Mouse (Mus musculus) midbrain, embryonic 14.5 days (tissue): ENCODE results near the gene Gm27027. TPM values are rescaled to one million over a fixed set of nuclear protein-coding genes. Genes with fewer than 3 reads are reported as not detected.

Experiments
- ATAC-seq: fragments of 200-750 bp; cut with Nextera tagmentation; 2 replicates; pipeline ENCODE4 v1.8.0; 2017; ENCODE audit warnings: moderate number of reproducible peaks, moderate library complexity; ENCODE audit not compliant: low FRiP score, low TSS enrichment
- DNase-seq: peaks from one replicate; pipeline ENCODE4 v3.0.0-alpha.2; 2015
- H3K27ac ChIP-seq: fragments of 300-500 bp; sonication (generic); replicated peaks from 2 replicates; pipeline ENCODE4 v1.5.1; 2014; ENCODE audit warnings: mild to moderate bottlenecking, low read depth, low read length, moderate library complexity
- H3K27me3 ChIP-seq: fragments of 300-500 bp; sonication (generic); 2 replicates; pipeline ENCODE4 v1.6.1; 2014; ENCODE audit warnings: low read length, control low read depth, mixed read lengths; ENCODE audit not compliant: control insufficient read depth, insufficient read depth
- H3K36me3 ChIP-seq: fragments of 300-500 bp; sonication (generic); 2 replicates; pipeline ENCODE4 v1.6.1; 2014; ENCODE audit warnings: low read length, control low read depth; ENCODE audit not compliant: control insufficient read depth, insufficient read depth
- H3K4me1 ChIP-seq: fragments of 300-500 bp; sonication (generic); 2 replicates; pipeline ENCODE4 v1.6.1; 2014; ENCODE audit warnings: mild to moderate bottlenecking, antibody characterized with exemption, low read length, control low read depth; ENCODE audit not compliant: control insufficient read depth, insufficient read depth
- H3K4me2 ChIP-seq: fragments of 300-500 bp; sonication (generic); 2 replicates; pipeline ENCODE4 v1.6.1; 2014; ENCODE audit warnings: mild to moderate bottlenecking, low read length, moderate library complexity
- H3K4me3 ChIP-seq: fragments of 300-500 bp; sonication (generic); replicated peaks from 2 replicates; pipeline ENCODE4 v1.5.1; 2014; ENCODE audit warnings: low read depth, low read length
- H3K9ac ChIP-seq: fragments of 300-500 bp; sonication (generic); replicated peaks from 2 replicates; pipeline ENCODE4 v1.6.1; 2014; ENCODE audit warnings: mild to moderate bottlenecking, low read length, moderate library complexity
- H3K9me3 ChIP-seq: fragments of 300-500 bp; sonication (generic); 2 replicates; pipeline ENCODE4 v1.6.1; 2016; ENCODE audit warnings: low read length, control low read depth, mixed read lengths; ENCODE audit not compliant: control insufficient read depth
- WGBS: fragments of 180-500 bp; shearing (Covaris S2); extraction: QIAGEN DNeasy Blood & Tissue Kit; methylation state at CpG from one replicate; pipeline ENCODE4 v1.1.7; 2014; 5-methylcytosine and 5-hydroxymethylcytosine counted together
- polyA plus RNA-seq: library from polyadenylated mRNA; unstranded; fragments of >200 nt; fragmentation: Nextera tagmentation; extraction: Ambion mirVana; gene quantifications from 2 replicates; pipeline ENCODE4 v1.2.1, GENCODE M21; 2014

Gene Gm27027
- polyA plus RNA-seq, 1 experiment from 2014 or later, result not detected

DNA sequence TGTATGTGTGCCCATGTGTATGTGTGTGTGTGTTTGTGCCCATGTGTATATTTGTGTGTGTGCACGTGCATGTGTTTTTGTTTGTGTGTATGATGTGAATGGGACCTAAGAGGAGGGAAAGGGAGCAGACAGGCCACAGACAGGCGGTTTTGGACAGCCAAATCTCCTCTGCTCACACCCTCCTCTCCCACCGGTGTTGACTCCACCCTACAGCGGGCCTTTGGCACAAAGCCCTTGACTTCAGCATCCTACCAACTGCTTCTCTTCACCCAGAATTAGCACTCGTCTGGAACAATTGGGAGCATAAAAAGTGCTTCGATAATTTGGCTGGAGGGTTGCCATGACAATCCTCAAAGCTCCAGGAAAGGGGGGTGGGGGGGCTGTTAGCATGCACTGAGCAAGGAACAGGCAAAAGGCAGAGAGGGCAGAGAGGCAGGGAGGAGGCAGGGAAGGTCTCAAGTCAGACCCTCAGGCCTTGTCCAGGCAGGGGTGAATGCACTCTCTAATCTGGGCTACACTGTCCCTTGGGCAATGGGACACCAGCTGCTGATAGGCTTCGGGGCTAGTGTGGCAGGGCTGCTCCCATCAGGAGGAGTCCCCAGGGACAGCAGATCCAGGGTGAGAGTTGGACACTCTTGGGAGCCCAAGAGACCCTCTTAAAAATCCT is 31.5 kb downstream of the Gm27027 start:
- H3K4me3 ChIP-seq, result no peak overlapping the region
- H3K36me3 ChIP-seq, result no peaks in the 10 kb centered on the region
- H3K27ac ChIP-seq, result no peak overlapping the region
- DNase-seq, result peak; percentile 33
- 35% methylated on average over 7 of the region's 7 CpGs for WGBS
- H3K9me3 ChIP-seq, result no peaks in the 10 kb centered on the region
- no peak; the same call in 1 of the 2 replicates for ATAC-seq
- no peaks in the 10 kb centered on the region for H3K27me3 ChIP-seq
- H3K4me1 ChIP-seq, result peaks cover 6% of the 10 kb centered on the region; the same call in 1 of the 2 replicates
- H3K4me2 ChIP-seq, result no peak overlapping the region
- no peak overlapping the region for H3K9ac ChIP-seq

DNA sequence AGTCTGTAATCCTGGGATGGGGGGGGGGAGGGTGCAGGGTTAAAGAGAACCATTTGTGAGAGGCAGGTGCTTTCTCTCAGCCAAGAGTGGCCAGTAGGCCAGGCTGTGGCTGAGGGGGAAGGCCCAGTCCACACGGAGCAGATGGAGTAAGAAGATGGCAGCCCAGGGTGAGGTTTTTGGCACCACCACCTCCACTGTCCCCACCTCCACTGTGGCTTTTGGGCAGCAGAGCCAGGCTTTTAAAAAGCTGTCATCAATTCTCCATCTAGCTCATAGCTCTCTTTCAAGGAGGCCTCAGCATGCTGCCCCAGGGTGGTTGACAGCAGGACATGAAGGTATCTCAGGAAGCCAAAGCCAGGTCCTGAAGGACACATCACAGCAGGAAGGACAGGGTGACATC is 32.4 kb downstream of the Gm27027 start:
- Histone ChIP-seq H3K4me3 (no peak overlapping the region), H3K27me3 (no peaks in the 10 kb centered on the region), H3K27ac (no peak overlapping the region), H3K4me2 (no peak overlapping the region), H3K9ac (no peak overlapping the region), H3K4me1 (peaks cover 6% of the 10 kb centered on the region; the same call in 1 of the 2 replicates), H3K9me3 (no peaks in the 10 kb centered on the region), H3K36me3 (no peaks in the 10 kb centered on the region)
- 75% methylated on average over 1 of the region's 1 CpGs for WGBS
- DNase-seq (no peak), ATAC-seq (no peak)

GRCm38 (mm10) chr2:93961716-93962115 is 34.4 kb downstream of the Gm27027 start:
- H3K4me3 ChIP-seq, result no peak overlapping the region
- no peaks in the 10 kb centered on the region for H3K9me3 ChIP-seq
- no peak overlapping the region for H3K9ac ChIP-seq
- ATAC-seq (no peak), DNase-seq (no peak)
- no peaks in the 10 kb centered on the region for H3K36me3 ChIP-seq
- H3K27me3 ChIP-seq, result no peaks in the 10 kb centered on the region
- H3K27ac ChIP-seq, result no peak overlapping the region
- no peak overlapping the region for H3K4me2 ChIP-seq
- WGBS, result 81% methylated on average over 8 of the region's 8 CpGs
- peaks cover 6% of the 10 kb centered on the region; the same call in 1 of the 2 replicates for H3K4me1 ChIP-seq

GRCm38 (mm10) chr2:93959346-93959745 is 36.8 kb downstream of the Gm27027 start:
- H3K9ac ChIP-seq, result no peak overlapping the region
- no peak overlapping the region for H3K27ac ChIP-seq
- peaks cover 12% of the 10 kb centered on the region for H3K4me1 ChIP-seq
- no peak for ATAC-seq
- DNase-seq, result no peak
- 77% methylated on average over 8 of the region's 8 CpGs for WGBS
- H3K4me2 ChIP-seq, result no peak overlapping the region
- H3K4me3 ChIP-seq, result no peak overlapping the region
- H3K36me3 ChIP-seq, result no peaks in the 10 kb centered on the region
- H3K9me3 ChIP-seq, result no peaks in the 10 kb centered on the region
- peaks cover 15% of the 10 kb centered on the region; the same call in 1 of the 2 replicates for H3K27me3 ChIP-seq

DNA sequence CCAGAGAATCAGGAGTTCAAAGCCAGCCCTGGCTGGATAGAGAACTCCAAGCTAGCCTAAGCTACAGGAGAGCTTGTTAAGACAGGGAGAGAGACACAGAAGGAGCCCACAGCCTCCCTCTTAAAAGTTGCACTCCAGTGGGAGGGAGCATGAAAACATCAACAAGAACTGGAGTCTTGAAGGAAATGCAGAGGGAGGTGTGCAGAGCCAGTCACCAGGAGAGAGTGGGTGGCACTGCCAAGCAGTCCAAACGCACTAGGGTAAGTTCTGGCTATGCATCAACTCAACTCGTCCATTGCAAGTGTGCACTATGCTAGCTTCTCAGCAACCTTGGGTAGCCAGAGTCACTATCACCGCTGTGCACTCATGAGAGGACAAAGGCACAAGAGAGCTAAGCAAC is 37.9 kb downstream of the Gm27027 start:
- WGBS, result 68% methylated on average over 3 of the region's 3 CpGs
- Histone ChIP-seq H3K27ac (no peak overlapping the region), H3K9ac (no peak overlapping the region), H3K36me3 (no peaks in the 10 kb centered on the region), H3K27me3 (peaks cover 22% of the 10 kb centered on the region; the same call in 1 of the 2 replicates), H3K4me1 (peaks cover 12% of the 10 kb centered on the region), H3K4me2 (no peak overlapping the region), H3K9me3 (no peaks in the 10 kb centered on the region), H3K4me3 (no peak overlapping the region)
- ATAC-seq (no peak), DNase-seq (no peak)

DNA sequence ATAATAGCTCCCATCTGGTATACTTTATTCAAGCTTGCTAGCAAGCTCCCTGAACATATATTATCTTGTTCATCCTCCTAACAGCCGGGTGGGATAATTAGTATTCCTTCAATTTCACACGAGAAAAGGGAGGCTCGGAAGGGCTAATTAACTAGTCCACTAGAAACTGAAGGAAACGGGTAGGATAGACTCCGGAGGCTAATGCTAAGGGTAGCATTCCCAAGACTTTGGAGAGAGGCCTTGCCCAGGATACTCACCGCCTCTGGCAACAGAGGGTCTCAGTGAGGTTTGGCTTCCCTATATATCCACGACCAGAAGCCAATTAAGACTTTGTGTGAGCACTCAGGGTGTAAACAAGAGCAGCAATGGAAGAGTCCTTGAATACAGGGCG is 38.4 kb downstream of the Gm27027 start:
- H3K4me2 ChIP-seq, result no peak overlapping the region
- peaks cover 22% of the 10 kb centered on the region; the same call in 1 of the 2 replicates for H3K27me3 ChIP-seq
- DNase-seq (peak; percentile 19), ATAC-seq (no peak)
- H3K4me3 ChIP-seq, result no peak overlapping the region
- WGBS, result 40% methylated on average over 8 of the region's 8 CpGs
- peaks cover 12% of the 10 kb centered on the region for H3K4me1 ChIP-seq
- H3K9me3 ChIP-seq, result no peaks in the 10 kb centered on the region
- no peak overlapping the region for H3K27ac ChIP-seq
- H3K36me3 ChIP-seq, result no peaks in the 10 kb centered on the region
- no peak overlapping the region for H3K9ac ChIP-seq

DNA sequence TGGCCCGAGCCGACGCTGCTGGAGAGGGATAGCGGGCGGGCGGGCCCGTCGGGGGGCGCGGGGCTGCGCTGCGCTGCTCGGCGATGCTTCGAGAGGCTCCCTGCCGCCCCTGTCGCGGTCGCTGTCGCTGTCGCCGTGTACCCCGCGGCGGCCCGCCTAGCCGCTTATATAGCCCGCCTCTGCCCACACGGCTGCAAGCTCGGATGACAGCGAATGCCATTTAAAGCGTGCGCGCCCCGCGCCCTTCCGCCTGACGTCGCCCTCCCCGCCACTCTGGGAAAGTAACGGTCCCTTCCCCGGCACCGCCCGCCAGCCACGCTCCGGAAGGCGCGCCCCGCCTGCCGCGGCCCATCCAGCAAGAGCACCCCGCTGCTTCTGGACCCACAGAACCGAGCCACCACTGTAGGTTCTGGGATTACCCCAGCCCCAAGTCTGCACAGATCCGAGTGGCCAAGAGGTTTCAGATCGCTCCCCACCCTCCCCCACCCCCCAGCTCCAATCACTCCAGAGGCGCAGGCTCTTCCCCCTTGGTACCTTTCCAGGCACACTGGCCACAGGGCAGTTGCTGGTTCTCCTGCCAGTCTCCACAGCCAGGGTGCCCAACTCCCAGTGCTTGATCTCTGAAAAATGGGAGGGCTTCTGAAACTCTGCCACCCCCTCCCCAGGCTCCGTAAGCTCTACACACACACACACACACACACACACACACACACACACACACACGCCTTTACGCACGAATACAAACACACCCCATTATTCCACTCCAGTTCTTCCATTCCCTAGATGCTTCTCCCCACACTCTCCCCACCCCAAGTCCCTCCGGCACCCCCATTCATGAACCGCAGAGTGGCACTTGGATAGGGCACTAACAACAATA is 39.0 kb downstream of the Gm27027 start, which contains the start of gene Gm13889:
Gene Gm13889 (minus strand): TSS at position 294 of the 877 bp plus-strand sequence.
- no peaks in the 10 kb centered on the region for H3K36me3 ChIP-seq
- peaks cover 12% of the 10 kb centered on the region for H3K4me1 ChIP-seq
- WGBS, result 6% methylated on average over 59 of the region's 62 CpGs
- H3K9me3 ChIP-seq, result no peaks in the 10 kb centered on the region
- H3K27me3 ChIP-seq, result peaks cover 22% of the 10 kb centered on the region; the same call in 1 of the 2 replicates
- H3K27ac ChIP-seq, result peak within 1 kb of the TSS; percentile 55
- peak within 1 kb of the TSS; percentile 99 for H3K4me2 ChIP-seq
- H3K4me3 ChIP-seq, result peak within 1 kb of the TSS; percentile 59
- H3K9ac ChIP-seq, result peak within 1 kb of the TSS; percentile 72
- ATAC-seq (peak; percentile 62), DNase-seq (peak; percentile 83)

- peaks cover 12% of the 10 kb centered on the region for H3K4me1 ChIP-seq
- peak overlapping the region; percentile 99 for H3K4me2 ChIP-seq
- no peaks in the 10 kb centered on the region for H3K36me3 ChIP-seq
- H3K27me3 ChIP-seq, result peaks cover 22% of the 10 kb centered on the region; the same call in 1 of the 2 replicates
- DNase-seq (peak; percentile 80), ATAC-seq (peak; percentile 47)
- WGBS, result under 1% methylated on average over 44 of the region's 44 CpGs
- no peaks in the 10 kb centered on the region for H3K9me3 ChIP-seq
- H3K4me3 ChIP-seq, result peak overlapping the region; percentile 59
- H3K9ac ChIP-seq, result peak overlapping the region; percentile 72
- H3K27ac ChIP-seq, result peak overlapping the region; percentile 55
Observed at GRCm38 (mm10) chr2:93956331-93956801, 39.8 kb downstream of the Gm27027 start.
